Mouse (Mus musculus): Measurements from ENCODE around the gene Ercc6l.

Ercc6l gene

GRCm38 (mm10) chrX:102156618-102157422 lies at the start of gene Ercc6l:
Gene Ercc6l, minus strand, starts transcription at chrX:102157091.
- DNase-seq (ENCODE audit: low spot score in 2 of 2): peak; percentile 79 to 89

- no peak for DNase-seq (ENCODE audit: low spot score in 2 of 2)
Observed at GRCm38 (mm10) chrX:102190840-102191239, 33.9 kb upstream of the Ercc6l start.

DNA sequence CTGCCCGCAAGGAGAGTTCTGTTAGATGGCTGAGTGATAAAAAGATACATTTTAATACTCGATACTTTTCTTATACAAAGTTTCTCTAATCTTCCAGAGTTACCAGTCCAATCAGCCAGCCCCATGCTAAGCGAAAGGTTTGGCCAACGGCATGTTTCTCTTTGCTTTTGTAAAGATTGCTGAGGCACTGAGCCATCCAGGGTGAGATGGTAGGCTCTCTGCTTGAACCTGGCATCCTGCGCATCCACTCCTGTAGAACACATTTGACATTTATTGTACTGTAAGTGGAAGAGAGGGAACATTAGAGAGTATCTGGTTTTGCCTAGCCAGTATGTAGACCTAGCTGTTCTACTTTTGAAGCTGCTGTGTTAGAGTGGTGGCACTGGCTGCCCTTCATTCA lies 32.7 kb upstream of the Ercc6l start:
- no peak for DNase-seq (ENCODE audit: low spot score in 2 of 2)

GRCm38 (mm10) chrX:102188712-102189497 lies 32.0 kb upstream of the Ercc6l start, which contains the start of gene Rps4x:
Gene Rps4x, minus strand, starts transcription at chrX:102189394.
- peak; percentile 73 to 83 for DNase-seq (ENCODE audit: low spot score in 2 of 2)

DNA sequence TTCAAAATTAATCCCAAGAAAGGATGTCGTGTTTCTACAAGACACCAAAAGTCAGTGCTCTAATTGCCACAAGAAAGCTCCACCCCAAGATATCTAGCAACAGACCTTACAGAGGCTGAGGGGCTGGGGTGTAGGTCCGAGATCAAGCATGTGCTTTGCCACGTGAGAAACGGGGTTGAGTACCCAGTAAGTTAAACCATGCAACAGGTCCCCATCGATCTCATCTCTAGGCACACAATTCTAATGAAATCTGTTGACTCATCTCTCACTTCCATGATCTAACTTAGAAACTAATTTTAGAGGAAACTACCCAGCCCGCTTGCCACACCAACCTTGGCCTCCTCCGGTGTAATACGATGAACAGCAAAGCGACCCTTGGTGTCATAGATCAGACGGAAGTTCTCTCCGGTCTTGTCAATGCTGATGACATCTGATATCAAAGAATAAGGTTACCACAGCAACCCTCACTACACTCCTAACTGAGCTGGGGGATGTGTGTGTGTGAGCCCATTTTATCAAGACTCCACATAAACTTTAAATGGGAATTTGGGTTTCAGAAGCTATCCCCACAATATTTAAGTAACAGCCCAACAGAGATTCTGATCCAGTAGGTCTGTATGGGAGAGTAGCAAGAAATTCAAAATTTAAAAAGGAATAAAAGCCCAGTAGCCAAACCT lies 30.3 kb upstream of the Ercc6l start:
- DNase-seq (ENCODE audit: low spot score in 2 of 2): no peak

DNA sequence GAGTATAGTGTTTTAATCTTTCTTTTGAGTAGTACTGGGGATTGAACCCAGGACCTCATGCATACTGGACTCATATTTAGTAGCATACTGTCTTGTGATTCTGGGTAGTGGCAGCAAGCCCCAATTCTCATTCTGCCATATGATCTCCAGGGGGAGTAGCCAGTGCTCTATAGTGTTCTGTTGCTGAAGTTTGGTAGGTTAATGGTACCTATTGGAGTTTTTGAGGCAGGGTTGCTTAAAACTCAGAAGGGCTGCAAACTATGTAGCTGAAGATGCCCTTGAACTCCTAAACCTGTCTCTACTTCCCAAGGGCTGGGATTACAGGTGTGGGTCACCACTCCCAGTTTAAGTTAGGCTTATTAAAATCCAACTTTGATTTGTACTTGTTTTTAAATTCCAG lies 25.7 kb upstream of the Ercc6l start:
- DNase-seq (ENCODE audit: low spot score in 2 of 2): no peak

- DNase-seq (ENCODE audit: low spot score in 2 of 2): no peak
Observed at GRCm38 (mm10) chrX:102175538-102176287, 18.8 kb upstream of the Ercc6l start.

DNA sequence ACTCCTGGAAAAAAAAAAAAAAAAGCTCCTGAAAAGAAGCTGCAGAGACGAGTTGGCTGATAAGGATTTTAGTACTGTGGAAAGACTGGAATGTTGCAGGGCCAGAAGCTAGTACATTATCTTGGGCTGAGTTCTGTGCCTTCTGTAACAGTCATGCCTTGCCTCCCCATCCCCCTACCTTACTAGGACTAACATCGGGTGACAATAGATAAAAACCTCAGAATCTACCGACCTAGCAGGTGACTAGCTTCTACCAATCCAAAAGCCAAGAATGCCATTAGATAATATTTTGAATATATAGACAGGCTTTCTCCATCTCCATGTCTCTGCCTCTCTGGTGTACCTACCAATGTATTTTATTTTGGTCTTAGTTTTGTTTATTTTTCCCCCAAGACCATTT lies 14.0 kb upstream of the Ercc6l start:
- DNase-seq (ENCODE audit: low spot score in 2 of 2): no peak

GRCm38 (mm10) chrX:102170135-102170534 lies 13.2 kb upstream of the Ercc6l start:
- no peak for DNase-seq (ENCODE audit: low spot score in 2 of 2)

- DNase-seq (ENCODE audit: low spot score in 2 of 2): no peak
Observed at GRCm38 (mm10) chrX:102169724-102170123, 12.8 kb upstream of the Ercc6l start.

GRCm38 (mm10) chrX:102166986-102167385 lies 10.1 kb upstream of the Ercc6l start:
- DNase-seq (ENCODE audit: low spot score in 2 of 2): no peak

GRCm38 (mm10) chrX:102166521-102166920 lies 9.6 kb upstream of the Ercc6l start:
- no peak for DNase-seq (ENCODE audit: low spot score in 2 of 2)

GRCm38 (mm10) chrX:102163529-102163928 lies 6.6 kb upstream of the Ercc6l start:
- peak in 1 of 2 experiments; percentile 6 for DNase-seq (ENCODE audit: low spot score in 2 of 2)

DNA sequence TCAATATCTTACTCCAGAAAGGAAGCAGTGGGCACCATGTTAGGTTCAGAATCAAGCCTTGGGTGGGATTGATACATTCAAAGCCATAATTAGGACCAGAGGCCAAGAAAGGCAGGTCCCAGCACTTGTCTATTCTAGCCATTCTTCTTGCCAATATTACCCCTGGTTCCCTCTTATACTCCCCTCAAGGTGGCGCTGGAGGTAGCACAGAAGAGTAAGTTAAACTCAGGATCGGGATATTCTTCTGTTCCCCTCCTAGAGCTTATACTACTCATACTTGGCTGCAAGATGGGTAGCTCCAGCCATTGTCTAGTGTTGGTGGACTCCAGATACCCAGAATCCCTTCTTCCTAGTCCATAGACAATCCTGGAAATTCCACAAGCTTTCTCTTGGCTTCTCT lies 6.2 kb upstream of the Ercc6l start:
- no peak for DNase-seq (ENCODE audit: low spot score in 2 of 2)

GRCm38 (mm10) chrX:102160528-102160927 lies 3.6 kb upstream of the Ercc6l start:
- no peak for DNase-seq (ENCODE audit: low spot score in 2 of 2)

- DNase-seq (ENCODE audit: low spot score in 2 of 2): peak in 1 of 2 experiments; percentile 12
Observed at GRCm38 (mm10) chrX:102159778-102160177, 2.9 kb upstream of the Ercc6l start.

GRCm38 (mm10) chrX:102157423-102157791 lies 516 bp upstream of the Ercc6l start:
- peak in 1 of 2 experiments; percentile 7 for DNase-seq (ENCODE audit: low spot score in 2 of 2)

DNA sequence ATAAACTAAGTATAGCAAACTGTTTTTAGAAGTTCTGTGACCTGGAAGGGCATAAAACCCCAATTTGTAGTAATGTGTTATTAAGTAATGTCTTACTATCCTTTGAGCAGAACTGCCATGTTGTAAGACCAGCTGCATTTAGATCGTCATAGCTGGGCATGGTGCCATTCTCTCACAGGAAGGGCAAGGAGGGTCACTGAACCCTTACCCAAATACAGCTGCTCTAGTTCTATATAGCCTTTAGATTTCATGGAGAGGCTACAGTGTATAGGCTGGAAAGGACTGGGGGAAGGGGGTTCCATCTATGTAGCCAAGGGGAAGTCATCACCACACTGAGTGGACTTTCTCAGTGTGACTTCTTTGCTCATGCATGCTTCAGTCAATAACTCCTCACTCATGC lies 15.7 kb downstream of the Ercc6l start:
- no peak for DNase-seq (ENCODE audit: low spot score in 2 of 2)

GRCm38 (mm10) chrX:102121321-102121720 lies 35.6 kb downstream of the Ercc6l start:
- no peak for DNase-seq (ENCODE audit: low spot score in 2 of 2)

- DNase-seq (ENCODE audit: low spot score in 2 of 2): peak; percentile 75 to 89
Observed at GRCm38 (mm10) chrX:102119042-102119864, 37.6 kb downstream of the Ercc6l start, which contains the start of gene Pin4. Gene Pin4, plus strand, starts transcription at chrX:102119447.

GRCm38 (mm10) chrX:102115676-102116075 lies 41.2 kb downstream of the Ercc6l start:
- DNase-seq (ENCODE audit: low spot score in 2 of 2): no peak
